Mouse (Mus musculus): ENCODE results near the gene Adgrf3.
"Not testable (repeated sequence)": the region's sequence is repeated elsewhere in the genome, so short reads cannot be mapped to it uniquely, and the experiment has no call there.

Gene Adgrf3

GRCm38 (mm10) chr5:30205493-30205892, at the start of gene Adgrf3:
Gene Adgrf3 (minus strand): TSS chr5:30205722.
- no peak for DNase-seq (ENCODE audit: low spot score)

GRCm38 (mm10) chr5:30247666-30248065, 42.1 kb upstream of the Adgrf3 start:
- no peak for DNase-seq (ENCODE audit: low spot score)

GRCm38 (mm10) chr5:30245861-30246416, 40.4 kb upstream of the Adgrf3 start:
- no peak for DNase-seq (ENCODE audit: low spot score)

GRCm38 (mm10) chr5:30243741-30244140, 38.2 kb upstream of the Adgrf3 start:
- no peak for DNase-seq (ENCODE audit: low spot score)

GRCm38 (mm10) chr5:30242410-30242809, 36.9 kb upstream of the Adgrf3 start:
- DNase-seq (ENCODE audit: low spot score): no peak

GRCm38 (mm10) chr5:30240552-30240951, 35.0 kb upstream of the Adgrf3 start:
- DNase-seq (ENCODE audit: low spot score): no peak

GRCm38 (mm10) chr5:30238533-30238932, 33.0 kb upstream of the Adgrf3 start:
- DNase-seq (ENCODE audit: low spot score): no peak

- no peak for DNase-seq (ENCODE audit: low spot score)
Observed at GRCm38 (mm10) chr5:30235641-30236126, 30.2 kb upstream of the Adgrf3 start.

GRCm38 (mm10) chr5:30233979-30234378, 28.5 kb upstream of the Adgrf3 start:
- no peak for DNase-seq (ENCODE audit: low spot score)

GRCm38 (mm10) chr5:30233042-30233441, 27.5 kb upstream of the Adgrf3 start:
- peak; percentile 13 for DNase-seq (ENCODE audit: low spot score)

GRCm38 (mm10) chr5:30232271-30232971, 26.9 kb upstream of the Adgrf3 start, which contains the start of gene Selenoi:
Gene Selenoi (plus strand): TSS chr5:30232581.
- peak; percentile 99 for DNase-seq (ENCODE audit: low spot score)

GRCm38 (mm10) chr5:30231891-30232270, 26.4 kb upstream of the Adgrf3 start:
- no peak for DNase-seq (ENCODE audit: low spot score)

- DNase-seq (ENCODE audit: low spot score): peak; percentile 27
Observed at GRCm38 (mm10) chr5:30230901-30231300, 25.4 kb upstream of the Adgrf3 start.

- DNase-seq (ENCODE audit: low spot score): no peak
Observed at GRCm38 (mm10) chr5:30222681-30223080, 17.2 kb upstream of the Adgrf3 start.

GRCm38 (mm10) chr5:30220666-30221065, 15.1 kb upstream of the Adgrf3 start:
- no peak for DNase-seq (ENCODE audit: low spot score)

- no peak for DNase-seq (ENCODE audit: low spot score)
Observed at GRCm38 (mm10) chr5:30219715-30220114, 14.2 kb upstream of the Adgrf3 start.

- no peak for DNase-seq (ENCODE audit: low spot score)
Observed at GRCm38 (mm10) chr5:30215970-30216369, 10.4 kb upstream of the Adgrf3 start.

GRCm38 (mm10) chr5:30214889-30215288, 9.4 kb upstream of the Adgrf3 start:
- DNase-seq (ENCODE audit: low spot score): peak; percentile 58

- DNase-seq (ENCODE audit: low spot score): not testable (repeated sequence)
Observed at GRCm38 (mm10) chr5:30210758-30211157, 5.2 kb upstream of the Adgrf3 start.

GRCm38 (mm10) chr5:30207276-30207675, 1.8 kb upstream of the Adgrf3 start:
- DNase-seq (ENCODE audit: low spot score): no peak

- no peak for DNase-seq (ENCODE audit: low spot score)
Observed at GRCm38 (mm10) chr5:30205034-30205433, 488 bp downstream of the Adgrf3 start.

- no peak for DNase-seq (ENCODE audit: low spot score)
Observed at GRCm38 (mm10) chr5:30204441-30204840, 1.1 kb downstream of the Adgrf3 start.

GRCm38 (mm10) chr5:30203216-30203885, 2.2 kb downstream of the Adgrf3 start:
- DNase-seq (ENCODE audit: low spot score): no peak
